Mouse (Mus musculus): ENCODE data around the gene Cxcr3. TPM values are rescaled to one million over a fixed set of nuclear protein-coding genes. Genes with fewer than 3 reads are reported as not detected.

Cxcr3 gene
- total and polyA plus RNA-seq, 3 experiments, result 0.04 TPM; not detected in 2

DNA sequence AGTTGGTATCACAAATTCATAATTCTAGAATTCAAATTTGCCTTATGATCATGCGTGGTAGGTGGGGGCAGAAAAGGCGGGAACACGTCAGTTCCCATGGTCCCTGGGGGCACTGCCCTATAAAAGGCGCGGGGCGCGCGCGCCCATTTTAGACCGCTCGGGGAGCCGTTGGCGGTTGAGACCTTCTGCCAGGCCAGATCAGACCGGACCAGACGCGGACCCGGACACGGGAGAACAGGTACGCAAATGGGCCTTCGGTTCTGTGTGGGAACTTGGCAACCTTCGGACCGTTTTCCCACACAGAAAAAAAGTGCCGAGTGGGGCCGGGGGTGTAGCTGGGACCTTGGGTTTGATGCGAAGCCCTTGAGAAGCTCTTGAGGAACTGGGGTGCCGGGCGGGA, 38.4 kb downstream of the Cxcr3 start:
- no peaks in the 10 kb centered on the region for H3K9me3 ChIP-seq (replicated peaks; ENCODE audit: insufficient read depth, low read length)
- TF ChIP-seq KAT2A (conservative IDR thresholded peaks at IDR 0.05; ENCODE audit: low read depth, low read length), result no peak
- TF ChIP-seq SMC3 (IDR thresholded peaks at IDR 0.05; ENCODE audit: low read depth, low read length), result no peak
- TF ChIP-seq NRF1 (IDR thresholded peaks at IDR 0.05; ENCODE audit: insufficient read depth, low read depth, low read length, poor library complexity, severe bottlenecking), result no peak
- TF ChIP-seq TAL1 (IDR thresholded peaks at IDR 0.05; ENCODE audit: low read length), result no peak
- no peak overlapping the region for H3K4me3 ChIP-seq (ENCODE audit: control insufficient read depth in 1 of 2, insufficient read depth in 1 of 2, low read depth in 2 of 2, low read length in 2 of 2)
- H3K27ac ChIP-seq (ENCODE audit: control insufficient read depth, low read depth, low read length), result no peak overlapping the region
- no peaks in the 10 kb centered on the region for H3K79me2 ChIP-seq (ENCODE audit: control insufficient read depth, insufficient read depth, low read length, poor library complexity)
- H3K36me3 ChIP-seq (ENCODE audit: control insufficient read depth in 1 of 2, insufficient read depth in 2 of 2, low read length in 2 of 2), result no peaks in the 10 kb centered on the region
- H3K27me3 ChIP-seq (ENCODE audit: control insufficient read depth in 1 of 2, insufficient read depth in 2 of 2, low read length in 2 of 2), result no peaks in the 10 kb centered on the region
- DNase-seq (ENCODE audit: low read depth, low spot score), result no peak
- H3K9ac ChIP-seq (ENCODE audit: control insufficient read depth, low read depth, low read length, poor library complexity, severe bottlenecking), result no peak overlapping the region
- H3K4me1 ChIP-seq (ENCODE audit: control insufficient read depth in 1 of 2, insufficient read depth in 2 of 2, low read length in 2 of 2), result no peaks in the 10 kb centered on the region

Other genes with a start within 250 kb of the Cxcr3 start
- 33.1 and 37.8 TPM in 2 replicates for gene Taf1, start 201.5 kb downstream of the Cxcr3 start, total RNA-seq (2012; rRNA removed)
- 10 to 100 TPM; 52.3 to 81.2 TPM for gene Taf1, start 201.5 kb downstream of the Cxcr3 start, polyA plus RNA-seq (2012; ENCODE audit: insufficient read depth in 1 of 2, insufficient read length in 2 of 2, low read depth in 1 of 2, low replicate concordance in 2 of 2, missing spikeins in 1 of 2)
- gene Ogt, start 94.2 kb downstream of the Cxcr3 start, total RNA-seq (2012; rRNA removed), result 20.2 and 28.6 TPM in 2 replicates
- gene Ogt, start 94.2 kb downstream of the Cxcr3 start, polyA plus RNA-seq (2012; ENCODE audit: insufficient read depth in 1 of 2, insufficient read length in 2 of 2, low read depth in 1 of 2, low replicate concordance in 2 of 2, missing spikeins in 1 of 2), result 10 to 100 TPM in 1 of 2 experiments, not detected in 1; 41.2 TPM
- not detected in 2 replicates for gene Gm4779, start 60.2 kb upstream of the Cxcr3 start, total RNA-seq (2012; rRNA removed)
- not detected for gene Gm4779, start 60.2 kb upstream of the Cxcr3 start, polyA plus RNA-seq (2012; ENCODE audit: insufficient read depth in 1 of 2, insufficient read length in 2 of 2, low read depth in 1 of 2, low replicate concordance in 2 of 2, missing spikeins in 1 of 2)
- gene 8030474K03Rik, start 60.4 kb upstream of the Cxcr3 start, total RNA-seq (2012; rRNA removed), result not detected in 2 replicates
- not detected for gene 8030474K03Rik, start 60.4 kb upstream of the Cxcr3 start, polyA plus RNA-seq (2012; ENCODE audit: insufficient read depth in 1 of 2, insufficient read length in 2 of 2, low read depth in 1 of 2, low replicate concordance in 2 of 2, missing spikeins in 1 of 2)
- 0.03 and 0.23 TPM in 2 replicates for gene Nhsl2, start 115.1 kb upstream of the Cxcr3 start, total RNA-seq (2012; rRNA removed)
- gene Nhsl2, start 115.1 kb upstream of the Cxcr3 start, polyA plus RNA-seq (2012; ENCODE audit: insufficient read depth in 1 of 2, insufficient read length in 2 of 2, low read depth in 1 of 2, low replicate concordance in 2 of 2, missing spikeins in 1 of 2), result under 1 TPM in 1 of 2 experiments, not detected in 1; 0.01 TPM